Mouse (Mus musculus) liver, postnatal 0 days (tissue): Measurements from ENCODE around the gene Zfp451. TPM values are rescaled to one million over a fixed set of nuclear protein-coding genes. Genes with fewer than 3 reads are reported as not detected.
A peak's percentile ranks its signal among the peaks of the same experiment; 100 is the strongest.

Source experiments
- ATAC-seq: fragments of 200-750 bp; cut with Nextera tagmentation; 2 replicates; pipeline ENCODE4 v1.8.0; 2017; ENCODE audit warnings: mild to moderate bottlenecking, moderate library complexity
- DNase-seq: peaks from one replicate; pipeline ENCODE4 v3.0.0-alpha.2; 2016
- H3K27ac ChIP-seq: fragments of 300-500 bp; sonication (generic); 2 replicates; pipeline ENCODE4 v1.5.1; 2014; ENCODE audit warnings: antibody characterized with exemption, moderate library complexity, mild to moderate bottlenecking, low read depth
- H3K27me3 ChIP-seq: fragments of 300-500 bp; sonication (generic); 2 replicates; pipeline ENCODE4 v1.6.1; 2014; ENCODE audit warnings: low read length, control low read depth, mixed read lengths; ENCODE audit not compliant: insufficient read depth
- H3K36me3 ChIP-seq: fragments of 300-500 bp; sonication (generic); replicated peaks from 2 replicates; pipeline ENCODE4 v1.6.1; 2014; ENCODE audit warnings: mild to moderate bottlenecking, control low read depth, low read length, moderate library complexity, mixed read lengths; ENCODE audit not compliant: insufficient read depth
- H3K4me1 ChIP-seq: fragments of 300-500 bp; sonication (generic); 2 replicates; pipeline ENCODE4 v1.6.1; 2014; ENCODE audit warnings: antibody characterized with exemption, mild to moderate bottlenecking, control low read depth; ENCODE audit not compliant: insufficient read depth
- H3K4me2 ChIP-seq: fragments of 300-500 bp; sonication (generic); 2 replicates; pipeline ENCODE4 v1.6.1; 2014; ENCODE audit warnings: low read depth, mild to moderate bottlenecking, low read length, moderate library complexity, mixed read lengths
- H3K4me3 ChIP-seq: fragments of 300-500 bp; sonication (generic); 2 replicates; pipeline ENCODE4 v1.5.1; 2014; ENCODE audit warnings: low read depth, low read length
- H3K9ac ChIP-seq: fragments of 300-500 bp; sonication (generic); replicated peaks from 2 replicates; pipeline ENCODE4 v1.6.1; 2014; ENCODE audit warnings: mild to moderate bottlenecking, moderate library complexity
- H3K9me3 ChIP-seq: fragments of 300-500 bp; sonication (generic); 2 replicates; pipeline ENCODE4 v1.6.1; 2016; ENCODE audit warnings: mild to moderate bottlenecking, control low read depth, low read length, mixed read lengths
- CTCF ChIP-seq: sonication (generic); IDR thresholded peaks from 2 replicates; pipeline ENCODE4 v1.5.1; 2016; ENCODE audit warnings: antibody characterized with exemption, low read depth
- EP300 ChIP-seq: IDR thresholded peaks from 2 replicates; pipeline ENCODE4 v1.6.1; 2016; ENCODE audit warnings: antibody characterized with exemption, low read depth, mild to moderate bottlenecking
- WGBS: fragments of 180-500 bp; shearing (Covaris S2); extraction: QIAGEN DNeasy Blood & Tissue Kit; methylation state at CpG from one replicate; pipeline ENCODE4 v1.1.7; 2014; ENCODE audit not compliant: insufficient replicate concordance; 5-methylcytosine and 5-hydroxymethylcytosine counted together
- polyA plus RNA-seq: library from polyadenylated mRNA; unstranded; fragments of >200 nt; fragmentation: Nextera tagmentation; extraction: Ambion mirVana; gene quantifications from 2 replicates; pipeline ENCODE4 v1.2.1, GENCODE M21; 2015

Gene Zfp451
- polyA plus RNA-seq, 1 experiment from 2014 or later, result 4.4 TPM

DNA sequence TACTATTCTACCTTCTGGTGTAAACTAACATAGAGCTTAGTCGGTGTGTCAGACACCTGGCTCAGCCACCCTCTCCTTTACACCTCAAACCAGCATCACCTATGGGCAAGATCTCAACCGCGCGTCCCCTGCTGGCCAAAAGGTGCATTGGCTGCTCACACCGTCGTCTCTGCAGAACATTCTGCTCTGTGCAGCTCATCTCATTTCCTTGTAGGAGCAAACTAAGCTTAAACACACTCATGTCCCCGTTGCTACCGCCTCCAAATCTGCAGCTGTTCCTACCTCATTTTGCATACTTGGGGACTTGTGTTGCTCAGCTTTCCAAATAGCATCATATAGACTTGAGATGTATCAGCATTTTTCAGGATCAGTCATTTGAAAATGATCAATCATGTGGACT lies 71.5 kb downstream of the Zfp451 start:
- 0 out of 2 replicates have a peak, but pooled peaks have one; percentile 35 for ATAC-seq

DNA sequence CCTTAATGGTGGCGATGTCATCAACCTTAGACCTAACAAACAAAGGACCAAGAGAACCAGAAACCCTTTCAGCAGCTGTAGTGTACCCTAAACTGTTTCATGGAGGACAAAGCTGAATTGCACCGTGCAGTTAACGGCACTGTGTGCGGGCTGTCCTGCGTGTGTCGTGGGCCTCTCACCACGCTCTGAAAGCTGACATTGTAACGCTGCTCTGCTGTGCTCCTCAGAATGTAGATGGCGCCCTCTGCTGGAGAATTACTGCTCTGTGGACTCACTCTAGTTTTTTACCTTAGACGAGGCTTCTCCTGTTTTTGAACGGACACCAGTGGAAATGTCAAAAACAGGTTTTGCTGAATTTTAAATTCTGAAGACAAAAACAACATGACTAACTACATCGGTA lies 75.1 kb downstream of the Zfp451 start:
- H3K27me3 ChIP-seq, result no peaks in the 10 kb centered on the region
- 28% methylated on average over 12 of the region's 12 CpGs for WGBS
- TF ChIP-seq EP300 (no peak), CTCF (peak; percentile 97)
- H3K27ac ChIP-seq, result no peak overlapping the region
- H3K9ac ChIP-seq, result no peak overlapping the region
- H3K4me3 ChIP-seq, result no peak overlapping the region
- no peaks in the 10 kb centered on the region for H3K9me3 ChIP-seq
- H3K4me1 ChIP-seq, result no peaks in the 10 kb centered on the region
- peak; percentile 76 for ATAC-seq
- peaks cover 13% of the 10 kb centered on the region for H3K36me3 ChIP-seq
- no peak overlapping the region; the same call in 1 of the 2 replicates for H3K4me2 ChIP-seq
- peak; percentile 86 for DNase-seq

More for the DNA sequence above, 71.5 kb downstream of the Zfp451 start:
- TF ChIP-seq CTCF (peak; percentile 91), EP300 (no peak)
- Histone ChIP-seq H3K27ac (no peak overlapping the region), H3K36me3 (peaks cover 18% of the 10 kb centered on the region), H3K4me3 (no peak overlapping the region), H3K4me1 (no peaks in the 10 kb centered on the region), H3K9ac (no peak overlapping the region), H3K4me2 (no peak overlapping the region), H3K27me3 (no peaks in the 10 kb centered on the region), H3K9me3 (no peaks in the 10 kb centered on the region)
- peak; percentile 65 for DNase-seq
- 23% methylated on average over 8 of the region's 8 CpGs for WGBS

DNA sequence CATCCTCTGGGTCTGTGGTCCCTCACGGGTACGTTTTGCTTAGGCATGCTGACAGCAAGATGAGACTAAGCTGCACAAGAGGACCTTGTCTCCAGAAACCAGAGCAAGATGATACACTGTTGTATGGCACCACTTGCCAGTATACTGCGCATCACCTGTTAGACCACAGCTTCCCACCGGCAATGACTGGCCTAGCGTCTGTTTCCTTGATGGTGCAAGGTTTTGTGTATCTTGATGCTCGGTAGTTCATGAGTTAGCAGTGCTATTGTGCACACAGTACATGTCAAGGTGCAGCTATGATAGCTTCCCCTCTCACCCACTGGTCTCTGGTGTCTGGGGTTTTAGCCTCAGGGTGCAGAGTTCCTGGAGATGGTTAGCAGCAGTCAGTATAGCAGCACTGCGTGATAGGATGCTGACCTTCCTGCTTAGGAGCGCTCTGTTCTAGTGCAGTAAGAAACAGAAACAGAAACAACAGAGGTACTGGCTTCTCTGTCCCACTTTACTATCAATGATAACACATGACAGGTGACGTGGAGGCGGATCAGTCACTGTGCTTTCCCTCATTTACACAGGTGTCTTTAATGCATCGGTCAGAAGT lies 75.6 kb downstream of the Zfp451 start:
- Histone ChIP-seq H3K36me3 (peaks cover 13% of the 10 kb centered on the region), H3K4me1 (no peaks in the 10 kb centered on the region), H3K9me3 (no peaks in the 10 kb centered on the region), H3K9ac (no peak overlapping the region), H3K27ac (no peak overlapping the region), H3K4me2 (no peak overlapping the region; the same call in 1 of the 2 replicates), H3K27me3 (no peaks in the 10 kb centered on the region), H3K4me3 (no peak overlapping the region)
- DNase-seq (no peak), ATAC-seq (peak; percentile 18; the same call in 1 of the 2 replicates)
- 76% methylated on average over 11 of the region's 11 CpGs for WGBS
- TF ChIP-seq EP300, result no peak

DNA sequence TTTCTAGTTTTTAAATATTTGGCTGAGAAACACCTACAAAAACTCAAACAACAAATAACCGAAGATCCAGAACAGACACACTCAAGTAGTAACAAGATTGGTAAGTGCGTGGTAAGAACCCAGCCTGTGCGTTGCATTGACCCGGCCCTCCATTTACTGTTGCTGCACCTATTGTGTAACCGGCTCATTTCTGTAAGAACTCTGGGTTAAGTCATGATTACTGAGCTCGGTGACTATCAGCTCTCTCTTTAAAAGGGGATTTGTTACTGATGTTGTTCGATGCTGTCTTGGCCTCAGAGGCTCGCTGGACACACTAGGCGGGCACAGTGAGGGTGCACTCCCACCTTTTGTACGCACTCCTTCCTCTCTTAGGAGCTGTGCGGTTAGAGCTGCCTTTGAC lies 76.1 kb downstream of the Zfp451 start:
- no peak overlapping the region for H3K4me2 ChIP-seq
- H3K36me3 ChIP-seq, result peaks cover 13% of the 10 kb centered on the region
- TF ChIP-seq EP300 (no peak), CTCF (no peak)
- H3K27ac ChIP-seq, result no peak overlapping the region
- no peak overlapping the region for H3K9ac ChIP-seq
- H3K4me3 ChIP-seq, result no peak overlapping the region
- WGBS, result 79% methylated on average over 11 of the region's 11 CpGs
- no peaks in the 10 kb centered on the region for H3K9me3 ChIP-seq
- DNase-seq (no peak), ATAC-seq (no peak)
- H3K4me1 ChIP-seq, result no peaks in the 10 kb centered on the region
- no peaks in the 10 kb centered on the region for H3K27me3 ChIP-seq

DNA sequence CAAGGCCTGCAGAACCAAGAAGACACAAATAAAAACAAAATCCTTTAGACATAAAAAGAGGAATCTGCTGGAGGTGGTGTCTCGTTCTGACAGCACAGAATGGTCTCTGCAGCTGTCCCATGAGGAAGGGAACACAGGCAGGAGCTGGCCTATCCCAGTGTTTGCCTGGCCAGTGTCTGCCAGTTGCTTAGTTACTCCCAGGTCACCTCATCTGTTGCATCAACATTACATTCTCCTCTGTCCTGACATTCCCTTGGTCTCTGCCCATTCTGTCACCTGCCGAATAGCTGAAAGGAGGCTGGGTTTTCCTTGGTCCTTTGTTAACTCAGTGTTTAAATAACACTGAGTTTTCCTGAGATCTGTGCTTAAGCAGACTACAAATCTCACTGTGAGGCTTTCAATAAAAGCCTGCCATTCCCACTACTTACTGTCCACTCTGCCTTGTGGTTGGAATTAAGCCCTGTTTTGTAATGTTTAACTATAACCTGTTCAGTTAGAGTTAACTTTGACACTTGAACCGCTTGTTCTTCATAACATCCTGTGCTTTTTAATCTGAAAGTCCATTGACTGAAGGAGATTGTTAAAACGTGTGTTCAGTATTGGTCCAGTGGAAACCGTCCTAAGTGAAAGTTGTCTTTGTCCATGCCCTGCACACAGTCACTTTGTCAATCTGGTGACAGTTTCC lies 80.3 kb downstream of the Zfp451 start:
- Histone ChIP-seq H3K36me3 (peaks cover 4% of the 10 kb centered on the region; the same call in 1 of the 2 replicates), H3K9ac (no peak overlapping the region), H3K27me3 (no peaks in the 10 kb centered on the region), H3K9me3 (no peaks in the 10 kb centered on the region), H3K4me2 (no peak overlapping the region; the same call in 1 of the 2 replicates), H3K4me3 (no peak overlapping the region), H3K4me1 (no peaks in the 10 kb centered on the region), H3K27ac (peak overlapping the region; percentile 65)
- WGBS, result 57% methylated on average over 5 of the region's 5 CpGs
- no peak for DNase-seq
- peak; percentile 87 for ATAC-seq
- TF ChIP-seq EP300 (no peak), CTCF (no peak)

DNA sequence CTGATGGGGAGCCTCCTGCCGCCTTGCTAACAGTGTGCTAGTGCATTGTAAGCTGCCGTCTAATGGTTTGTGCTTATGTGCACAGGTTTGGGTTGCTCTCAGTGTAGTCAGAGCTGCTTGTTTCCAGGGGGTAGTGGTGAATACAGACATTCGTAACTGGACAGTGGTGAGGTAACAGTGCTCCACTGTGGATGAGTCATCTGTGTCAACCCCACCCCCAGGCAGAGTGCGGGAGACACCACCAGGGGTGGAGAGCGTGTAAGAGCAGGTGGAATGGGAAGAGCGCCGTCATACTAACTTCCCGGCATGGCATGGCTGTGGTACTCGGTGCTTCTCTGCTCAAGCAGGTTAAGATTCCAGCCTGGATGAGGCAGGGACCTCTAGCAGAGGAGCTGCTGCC lies 81.4 kb downstream of the Zfp451 start:
- Histone ChIP-seq H3K27ac (no peak overlapping the region), H3K4me3 (no peak overlapping the region), H3K4me1 (no peaks in the 10 kb centered on the region), H3K4me2 (no peak overlapping the region), H3K9me3 (no peaks in the 10 kb centered on the region), H3K9ac (no peak overlapping the region), H3K27me3 (no peaks in the 10 kb centered on the region), H3K36me3 (peaks cover 6% of the 10 kb centered on the region)
- TF ChIP-seq EP300, result no peak
- no peak for TF ChIP-seq CTCF
- DNase-seq, result peak; percentile 40
- peak; percentile 84 for ATAC-seq
- WGBS, result 77% methylated on average over 9 of the region's 9 CpGs
